Mouse (Mus musculus) testis, adult 2 months (tissue): ENCODE results near the gene Tpi1.

Experiments used
- CTCF ChIP-seq: fragments of 200-500 bp; IDR thresholded peaks from 2 replicates; pipeline ENCODE4 v1.5.1; 2012; ENCODE audit warnings: low read depth, mild to moderate bottlenecking, inconsistent platforms, low read length, moderate library complexity; ENCODE audit not compliant: control insufficient read depth, insufficient read depth, insufficient replicate concordance
- POLR2A ChIP-seq: fragments of 200-500 bp; IDR thresholded peaks from 2 replicates; pipeline ENCODE4 v1.6.1; 2012; ENCODE audit warnings: low read depth, mild to moderate bottlenecking, inconsistent platforms, low read length, moderate library complexity; ENCODE audit not compliant: control insufficient read depth

DNA sequence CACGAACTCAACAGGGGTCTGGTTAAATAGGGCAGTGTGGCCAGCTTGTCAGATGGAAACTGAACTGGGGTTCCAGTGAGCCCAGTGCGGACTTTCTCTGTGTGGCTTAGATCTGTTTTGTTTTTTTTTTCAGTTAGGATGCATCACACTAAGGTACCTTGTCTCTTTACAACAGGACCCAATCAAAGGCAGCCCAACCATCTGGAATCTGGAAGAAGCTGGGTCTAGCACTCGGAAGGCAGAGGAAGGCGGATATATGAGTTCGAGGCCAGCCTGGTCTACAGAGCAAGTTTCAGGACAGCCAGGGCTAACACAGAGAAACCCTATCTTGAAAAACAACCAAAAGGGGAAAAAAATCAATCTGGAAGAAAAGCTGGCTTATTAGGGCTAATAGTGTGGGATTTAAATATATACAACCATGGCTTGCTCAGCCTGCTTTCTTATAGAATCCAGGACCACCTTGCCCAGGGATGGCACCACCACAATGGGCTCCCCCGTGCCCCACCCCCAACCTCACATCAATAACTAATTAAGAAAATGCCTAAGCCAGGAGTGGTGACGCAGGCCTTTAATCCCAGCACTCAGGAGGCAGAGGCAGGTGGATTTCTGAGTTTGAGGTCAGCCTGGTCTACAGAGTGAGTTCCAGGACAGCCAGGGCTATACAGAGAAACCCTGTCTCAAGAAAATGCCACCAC lies 7.5 kb downstream of the Tpi1 start:
- TF ChIP-seq CTCF: no peak
- no peak for TF ChIP-seq POLR2A
